Mouse (Mus musculus) MEL (cell line): ENCODE data around the gene Vmn2r104. TPM values are rescaled to one million over a fixed set of nuclear protein-coding genes. Genes with fewer than 3 reads are reported as not detected.

Source experiments
- DNase-seq: peaks from one replicate; pipeline ENCODE4 v3.0.0; 2011; ENCODE audit warnings: low read depth, low spot score
- H3K27ac ChIP-seq: 2 replicates; pipeline ENCODE4 v1.5.1; 2012; ENCODE audit warnings: low read depth, mild to moderate bottlenecking, control low read depth, low read length, moderate library complexity; ENCODE audit not compliant: control insufficient read depth
- H3K27me3 ChIP-seq, 2 experiments: fragments of 150-350 bp in 1 of 2; sonication (generic) in 1 of 2; 2 replicates each; pipeline ENCODE4 v1.6.1; 2012; ENCODE audit warnings: low read length in 2 of 2, mild to moderate bottlenecking in 2 of 2, improper control_type of control experiment in 1 of 2, moderate library complexity in 1 of 2; ENCODE audit not compliant: insufficient read depth in 2 of 2, control insufficient read depth in 1 of 2
- H3K36me3 ChIP-seq, 2 experiments: 2 replicates each; pipeline ENCODE4 v1.6.1; 2012 to 2014; ENCODE audit warnings: low read length in 2 of 2, improper control_type of control experiment in 1 of 2, inconsistent platforms in 1 of 2, mild to moderate bottlenecking in 1 of 2; ENCODE audit not compliant: insufficient read depth in 2 of 2, control insufficient read depth in 1 of 2
- H3K4me1 ChIP-seq, 2 experiments: fragments of 150-350 bp in 1 of 2; sonication (generic) in 1 of 2; 2 replicates each; pipeline ENCODE4 v1.6.1; 2012; ENCODE audit warnings: low read length in 2 of 2, improper control_type of control experiment in 1 of 2, mild to moderate bottlenecking in 1 of 2; ENCODE audit not compliant: insufficient read depth in 2 of 2, control insufficient read depth in 1 of 2
- H3K4me3 ChIP-seq, 2 experiments: fragments of 150-350 bp in 1 of 2; sonication (generic) in 1 of 2; 2 replicates each; pipeline ENCODE4 v1.5.1; 2012; ENCODE audit warnings: low read depth in 2 of 2, low read length in 2 of 2, mild to moderate bottlenecking in 2 of 2, moderate library complexity in 2 of 2, control low read depth in 1 of 2, improper control_type of control experiment in 1 of 2; ENCODE audit not compliant: control insufficient read depth in 1 of 2, insufficient read depth in 1 of 2
- H3K79me2 ChIP-seq: 2 replicates; pipeline ENCODE4 v1.6.1; 2012; ENCODE audit warnings: mild to moderate bottlenecking, low read length, moderate library complexity; ENCODE audit not compliant: control insufficient read depth, poor library complexity, insufficient read depth
- H3K9ac ChIP-seq: 2 replicates; pipeline ENCODE4 v1.6.1; 2012; ENCODE audit warnings: low read depth, mild to moderate bottlenecking, control low read depth, low read length, moderate library complexity; ENCODE audit not compliant: control insufficient read depth, poor library complexity, severe bottlenecking
- H3K9me3 ChIP-seq: fragments of 150-350 bp; sonication (generic); replicated peaks from 2 replicates; pipeline ENCODE4 v1.6.1; 2012; ENCODE audit warnings: mild to moderate bottlenecking, low read length, improper control_type of control experiment, moderate library complexity; ENCODE audit not compliant: insufficient read depth
- CHD2 ChIP-seq: IDR thresholded peaks from 2 replicates; pipeline ENCODE4 v1.6.1; 2011; ENCODE audit warnings: low read length, improper control_type of control experiment
- GABPA ChIP-seq: IDR thresholded peaks from 2 replicates; pipeline ENCODE4 v1.6.1; 2012; ENCODE audit warnings: low read depth, mild to moderate bottlenecking, inconsistent platforms, low read length, improper control_type of control experiment, moderate library complexity
- JUND ChIP-seq: IDR thresholded peaks from 2 replicates; pipeline ENCODE4 v1.6.1; 2011; ENCODE audit warnings: low read depth, mild to moderate bottlenecking, improper control_type of control experiment, low read length
- MAX ChIP-seq: IDR thresholded peaks from 2 replicates; pipeline ENCODE4 v1.6.1; 2011; ENCODE audit warnings: low read length, improper control_type of control experiment
- MEF2A ChIP-seq: IDR thresholded peaks from 2 replicates; pipeline ENCODE4 v1.6.1; 2014; ENCODE audit warnings: low read depth, mild to moderate bottlenecking, inconsistent platforms, low read length, improper control_type of control experiment; ENCODE audit not compliant: poor library complexity, insufficient replicate concordance, severe bottlenecking; ENCODE audit errors: extremely low read depth
- MXI1 ChIP-seq: IDR thresholded peaks from 2 replicates; pipeline ENCODE4 v1.6.1; 2011; ENCODE audit warnings: mild to moderate bottlenecking, low read depth, low read length, improper control_type of control experiment
- MYB ChIP-seq: IDR thresholded peaks from 2 replicates; pipeline ENCODE4 v1.6.1; 2011; ENCODE audit warnings: mild to moderate bottlenecking, low read depth, low read length, improper control_type of control experiment
- MYC ChIP-seq: IDR thresholded peaks from 2 replicates; pipeline ENCODE4 v1.6.1; 2011; ENCODE audit warnings: low read depth, mild to moderate bottlenecking, low read length, improper control_type of control experiment, moderate library complexity
- NELFE ChIP-seq: IDR thresholded peaks from 2 replicates; pipeline ENCODE4 v1.6.1; 2011; ENCODE audit warnings: low read depth, low read length, improper control_type of control experiment
- POLR2AphosphoS2 ChIP-seq: IDR thresholded peaks from 2 replicates; pipeline ENCODE4 v1.6.1; 2011; ENCODE audit warnings: low read length, improper control_type of control experiment
- RCOR1 ChIP-seq: IDR thresholded peaks from 2 replicates; pipeline ENCODE4 v1.6.1; 2012; ENCODE audit warnings: low read depth, mild to moderate bottlenecking, inconsistent platforms, low read length, improper control_type of control experiment
- SMC3 ChIP-seq: IDR thresholded peaks from 2 replicates; pipeline ENCODE4 v1.6.1; 2011; ENCODE audit warnings: low read depth, low read length, improper control_type of control experiment
- TBP ChIP-seq: IDR thresholded peaks from 2 replicates; pipeline ENCODE4 v1.8.0; 2011; ENCODE audit warnings: low read depth, low read length, improper control_type of control experiment
- USF2 ChIP-seq, 2 experiments: IDR thresholded peaks; 2 replicates each; pipeline ENCODE4 v1.6.1; 2011 to 2012; ENCODE audit warnings: improper control_type of control experiment in 2 of 2, low read length in 2 of 2, borderline replicate concordance in 1 of 2, inconsistent platforms in 1 of 2, low read depth in 1 of 2, mild to moderate bottlenecking in 1 of 2; ENCODE audit not compliant: insufficient read depth in 1 of 2
- ZKSCAN1 ChIP-seq: IDR thresholded peaks from 2 replicates; pipeline ENCODE4 v1.6.1; 2012; ENCODE audit warnings: low read depth, mild to moderate bottlenecking, inconsistent platforms, low read length, improper control_type of control experiment, moderate library complexity
- ZMIZ1 ChIP-seq: IDR thresholded peaks from 2 replicates; pipeline ENCODE4 v1.6.1; 2012; ENCODE audit warnings: low read depth, mild to moderate bottlenecking, inconsistent platforms, low read length, improper control_type of control experiment, moderate library complexity
- ZNF384 ChIP-seq: IDR thresholded peaks from 2 replicates; pipeline ENCODE4 v1.6.1; 2012; ENCODE audit warnings: low read depth, mild to moderate bottlenecking, inconsistent platforms, low read length, improper control_type of control experiment
- polyA plus RNA-seq, 2 experiments: library from polyadenylated mRNA; stranded (reverse) in 1 of 2; unstranded in 1 of 2; fragments of >175 nt in 1 of 2; fragments of >200 nt in 1 of 2; gene quantifications; 2 replicates each; pipeline versions ENCODE4 v1.2.1 to v1.2.4; 2012; ENCODE audit warnings: low replicate concordance in 2 of 2, low read depth in 1 of 2; ENCODE audit not compliant: insufficient read length in 2 of 2, insufficient read depth in 1 of 2, missing spikeins in 1 of 2
- total RNA-seq: library from RNA; depleted of rRNA; stranded (reverse); fragments of 300-350 nt; gene quantifications from 2 replicates; pipeline ENCODE4 v1.2.3, GENCODE M21; 2012; rRNA removed

The Vmn2r104 gene
- total RNA-seq (not detected in 2 replicates), polyA plus RNA-seq (not detected)

- H3K9ac ChIP-seq, result no peak within 1 kb of the TSS
- H3K79me2 ChIP-seq, result no peaks in the 10 kb centered on the region
- no peaks in the 10 kb centered on the region for H3K36me3 ChIP-seq
- H3K4me3 ChIP-seq, result no peak within 1 kb of the TSS
- no peaks in the 10 kb centered on the region for H3K4me1 ChIP-seq
- no peak within 1 kb of the TSS for H3K27ac ChIP-seq
- no peak for DNase-seq
- no peaks in the 10 kb centered on the region for H3K9me3 ChIP-seq
- H3K27me3 ChIP-seq, result no peaks in the 10 kb centered on the region
- no peak for TF ChIP-seq USF2 (IDR thresholded peaks at IDR 0.05; ENCODE audit: borderline replicate concordance in 1 of 2, insufficient read depth in 1 of 2, low read depth in 1 of 2, low read length in 2 of 2)
- TF ChIP-seq MYB, result no peak
- no peak for TF ChIP-seq GABPA
- TF ChIP-seq NELFE, result no peak
- TF ChIP-seq SMC3, result no peak
- no peak for TF ChIP-seq RCOR1
- TF ChIP-seq ZMIZ1, result no peak
- no peak for TF ChIP-seq CHD2
- no peak for TF ChIP-seq MEF2A
- no peak for TF ChIP-seq ZKSCAN1
- TF ChIP-seq POLR2AphosphoS2, result no peak
- TF ChIP-seq ZNF384, result no peak
- TF ChIP-seq MXI1, result no peak
- TF ChIP-seq MYC, result no peak
- no peak for TF ChIP-seq MAX
- no peak for TF ChIP-seq JUND
- TF ChIP-seq TBP, result no peak
- TF ChIP-seq, all 39 proteins: peak for 0
These were observed at the start of gene Vmn2r104 for GRCm38 (mm10) chr17:20048236-20048635. Vmn2r104 (minus strand) TSS chr17:20048336.

- Histone ChIP-seq H3K36me3 (no peaks in the 10 kb centered on the region), H3K4me3 (no peak overlapping the region), H3K4me1 (peaks cover 0 to 2% of the 10 kb centered on the region in 2 experiments; a peak in 1 of 4 replicates), H3K9me3 (no peaks in the 10 kb centered on the region), H3K27me3 (no peaks in the 10 kb centered on the region), H3K9ac (no peak overlapping the region), H3K27ac (no peak overlapping the region), H3K79me2 (no peaks in the 10 kb centered on the region)
- no peak for TF ChIP-seq ZMIZ1
- DNase-seq, result peak; percentile 11
These were observed 26.0 kb upstream of the Vmn2r104 start for GRCm38 (mm10) chr17:20074090-20074489.
